Mouse (Mus musculus): ENCODE results near the gene Smyd5. TPM values are rescaled to one million over a fixed set of nuclear protein-coding genes. Genes with fewer than 3 reads are reported as not detected.
"Not testable (repeated sequence)": the region's sequence is repeated elsewhere in the genome, so short reads cannot be mapped to it uniquely, and the experiment has no call there.

The Smyd5 gene
- total RNA-seq, 2 experiments from 2014 or later, result 65.9 to 67.5 TPM

DNA sequence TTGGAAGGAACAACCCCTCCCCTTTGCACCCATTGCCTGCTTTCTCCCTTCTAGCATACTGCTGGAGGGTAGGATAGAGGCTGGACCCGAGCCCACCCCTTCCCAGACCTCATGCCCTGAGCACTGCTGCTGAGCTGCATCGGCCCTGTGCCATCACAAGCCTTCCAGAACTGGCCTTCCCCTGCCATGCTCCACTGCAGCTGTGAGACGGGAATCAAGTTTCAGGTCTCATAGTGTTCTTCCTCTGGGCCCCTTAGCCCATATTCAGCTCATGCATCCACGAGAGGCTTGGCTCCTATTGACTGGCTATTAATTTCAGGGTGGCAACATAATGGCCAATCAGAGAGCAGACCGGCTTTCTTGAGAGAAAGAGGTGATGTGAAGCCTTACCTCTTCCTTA is 13.5 kb downstream of the Smyd5 start:
- no peak for DNase-seq
- intact Hi-C loops (cut with DNase I), result no loop called here

DNA sequence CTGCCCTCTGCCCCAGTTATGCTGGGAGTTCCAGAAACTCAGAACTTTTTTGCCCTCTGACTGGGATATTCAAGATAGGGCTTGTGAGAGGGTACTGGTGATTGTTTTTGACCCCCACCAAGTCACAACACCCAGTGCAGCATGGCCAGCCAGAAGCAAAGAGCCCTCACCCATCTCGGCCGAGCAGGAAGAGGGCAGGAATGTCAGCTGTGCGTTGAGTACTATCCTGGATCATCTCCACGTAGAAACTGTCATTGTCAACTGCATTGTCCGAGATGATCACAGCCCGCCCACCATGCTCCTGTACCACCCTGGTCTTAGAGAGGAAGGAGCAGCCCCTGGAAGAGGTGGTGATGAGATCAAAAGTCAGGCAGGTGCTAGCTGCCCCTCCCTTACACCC is 15.6 kb downstream of the Smyd5 start:
- DNase-seq, result no peak
- intact Hi-C loops (cut with DNase I), result no loop called here

DNA sequence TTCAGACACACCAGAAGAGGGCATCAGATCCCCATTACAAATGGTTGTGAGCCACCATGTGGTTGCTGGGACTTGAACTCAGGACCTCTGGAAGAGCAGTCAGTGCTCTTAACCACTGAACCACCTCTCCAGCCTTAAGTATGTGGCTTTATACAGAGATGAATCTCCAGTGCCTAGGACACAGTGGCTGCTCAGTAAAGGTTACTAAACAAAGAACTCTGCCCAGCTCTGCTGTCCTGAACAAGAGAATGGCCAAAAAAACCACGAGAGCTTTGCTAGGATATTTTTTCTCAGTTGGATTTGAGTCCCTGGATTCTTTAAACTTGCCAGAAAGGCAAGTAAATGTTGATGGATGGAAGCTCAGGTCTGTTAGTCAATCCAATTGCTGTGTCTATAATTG is 18.4 kb downstream of the Smyd5 start:
- DNase-seq; intact Hi-C loops (cut with DNase I): not testable (repeated sequence)

DNA sequence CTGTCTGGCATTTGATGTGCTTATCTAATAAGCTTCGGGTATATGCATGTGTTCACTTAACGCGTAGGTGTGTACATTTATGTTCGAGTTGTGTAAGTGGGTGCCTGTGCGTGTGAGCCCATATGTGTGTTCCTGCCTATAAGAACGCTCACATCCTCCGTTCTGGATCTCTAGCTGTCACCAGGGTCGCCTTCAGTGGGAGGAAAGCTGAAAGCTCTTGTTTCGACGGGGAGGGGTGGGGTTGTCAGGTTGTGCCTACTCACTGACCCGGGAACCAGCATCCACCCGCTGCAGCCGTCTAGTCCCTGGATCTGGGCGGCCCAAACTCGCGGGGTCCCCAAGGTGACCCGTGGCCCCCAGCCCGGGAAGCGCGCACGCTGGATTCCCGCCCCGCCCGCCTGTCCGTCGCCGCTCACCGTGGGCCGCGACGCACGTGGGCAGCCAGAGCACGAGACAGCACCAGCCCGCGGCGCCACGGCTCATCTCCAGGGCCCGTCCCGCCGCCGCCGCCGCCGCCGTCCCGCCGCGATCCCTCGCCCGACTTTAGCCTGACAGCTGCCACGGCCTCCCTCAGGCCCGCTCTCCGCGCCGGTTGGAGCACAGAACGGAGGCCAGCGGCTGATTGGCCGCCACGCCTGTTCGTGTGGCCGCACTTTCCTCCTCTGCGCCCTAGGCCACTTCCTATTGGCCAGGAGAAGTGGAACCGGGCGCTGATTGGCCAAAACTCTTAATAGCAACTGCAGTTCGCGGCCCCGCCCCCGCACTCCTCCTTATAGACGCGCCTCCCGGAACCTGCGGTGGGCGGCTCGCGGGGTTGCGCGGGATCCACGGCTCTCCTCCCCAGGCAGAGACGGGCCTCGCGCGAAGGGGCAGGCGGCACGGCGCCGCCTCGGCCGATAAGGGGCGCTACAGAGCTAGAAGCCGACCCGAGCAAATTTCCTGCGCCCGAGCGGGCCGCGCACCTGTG is 19.2 kb downstream of the Smyd5 start, which contains the start of gene Cct7:
Cct7 (plus strand) TSS at position 818 of the 967 bp plus-strand sequence.
- peak; percentile 99 for DNase-seq
- intact Hi-C loops (cut with DNase I), result no loop called here

DNA sequence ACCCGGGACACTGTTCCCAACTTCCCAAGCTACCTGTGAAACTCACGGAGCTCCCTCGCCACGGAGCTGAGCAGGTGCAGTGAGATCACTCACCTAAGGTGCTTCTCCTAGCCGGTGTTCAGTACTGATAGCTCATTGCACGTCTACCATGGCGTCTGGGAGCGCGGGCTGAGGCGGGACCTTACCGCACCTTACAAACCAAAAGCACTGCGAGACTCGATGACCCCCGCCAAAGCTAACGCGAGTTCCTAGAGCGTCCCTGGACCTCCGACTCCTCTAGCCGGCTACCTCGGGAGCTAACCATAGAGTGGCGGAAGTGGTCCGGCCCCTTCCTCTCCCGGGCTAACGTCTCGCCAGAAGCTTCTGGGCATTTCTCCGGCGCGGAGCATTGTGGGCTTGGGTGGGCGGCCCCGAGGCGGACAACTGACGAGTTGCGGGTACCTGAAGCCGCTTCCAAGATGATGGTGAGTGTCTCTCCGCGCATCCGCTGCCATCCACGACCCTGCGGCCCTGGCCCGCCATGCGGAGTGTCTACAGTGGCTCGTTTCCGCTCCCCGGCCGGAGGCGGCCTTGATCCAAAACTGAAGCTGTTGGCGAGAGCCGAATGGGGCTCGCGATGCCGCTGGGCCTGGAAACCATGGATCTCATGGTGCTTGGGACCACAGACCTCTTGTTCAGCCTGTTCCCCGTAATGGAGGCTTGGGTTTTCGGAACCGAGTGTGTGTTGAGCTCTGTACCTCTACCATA is 20.0 kb downstream of the Smyd5 start, which contains the start of gene Pradc1:
Pradc1 (minus strand) TSS at position 307 of the 747 bp plus-strand sequence.
- intact Hi-C loops (cut with DNase I), result no loop called here
- DNase-seq, result peak; percentile 99

DNA sequence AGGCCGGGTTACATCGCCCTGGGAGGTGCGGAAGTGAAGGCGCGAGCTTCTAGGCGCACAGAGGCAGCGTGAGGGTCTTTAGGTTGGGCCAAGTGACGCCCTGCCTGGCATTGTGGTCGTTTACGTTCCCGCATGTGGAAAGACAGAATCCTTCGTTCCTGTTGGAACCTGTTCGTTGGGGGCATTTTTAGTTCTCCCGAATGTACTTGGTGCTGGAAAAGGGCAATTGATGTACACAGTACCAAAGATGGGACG is 20.5 kb downstream of the Smyd5 start:
- DNase-seq, result no peak
- intact Hi-C loops (cut with DNase I), result no loop called here

DNA sequence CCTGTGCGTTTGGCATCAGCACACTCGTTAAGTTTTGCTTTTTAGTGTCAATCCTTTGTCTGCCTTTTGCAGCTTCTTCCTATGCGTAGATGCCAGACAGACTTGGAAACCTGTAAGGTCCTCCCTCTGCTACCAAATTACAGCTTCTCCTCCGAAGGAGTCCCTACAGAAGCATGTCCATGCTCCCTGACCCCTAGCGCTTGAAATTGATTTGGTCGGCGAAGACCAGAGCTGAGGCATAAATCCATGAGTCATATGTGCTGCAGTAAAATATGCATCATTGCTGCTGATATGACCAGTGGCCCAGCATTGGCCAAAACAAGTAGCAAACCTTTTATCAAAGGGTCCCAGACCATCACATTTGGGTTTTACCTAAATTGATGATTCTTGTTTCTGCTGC is 21.0 kb downstream of the Smyd5 start:
- no peak for DNase-seq
- intact Hi-C loops (cut with DNase I), result no loop called here

DNA sequence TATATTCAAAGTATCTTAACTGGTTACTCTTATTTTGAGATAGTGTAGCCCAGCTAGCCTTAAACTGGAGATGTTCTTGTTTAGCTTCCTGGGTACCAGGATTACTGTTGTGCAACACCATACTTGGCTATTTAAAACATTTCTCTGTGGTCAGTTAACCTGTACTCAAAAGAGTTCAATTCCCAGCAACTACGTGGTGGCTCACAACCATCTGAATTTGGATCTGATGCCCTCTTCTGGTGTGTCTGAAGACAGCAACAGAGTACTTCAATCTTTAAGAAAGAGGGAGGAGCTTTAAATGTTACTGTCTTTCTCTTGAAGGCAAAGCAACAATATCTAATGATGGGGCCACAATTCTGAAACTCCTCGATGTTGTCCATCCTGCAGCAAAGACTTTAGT is 27.8 kb downstream of the Smyd5 start:
- intact Hi-C loops (cut with DNase I), result no loop called here

DNA sequence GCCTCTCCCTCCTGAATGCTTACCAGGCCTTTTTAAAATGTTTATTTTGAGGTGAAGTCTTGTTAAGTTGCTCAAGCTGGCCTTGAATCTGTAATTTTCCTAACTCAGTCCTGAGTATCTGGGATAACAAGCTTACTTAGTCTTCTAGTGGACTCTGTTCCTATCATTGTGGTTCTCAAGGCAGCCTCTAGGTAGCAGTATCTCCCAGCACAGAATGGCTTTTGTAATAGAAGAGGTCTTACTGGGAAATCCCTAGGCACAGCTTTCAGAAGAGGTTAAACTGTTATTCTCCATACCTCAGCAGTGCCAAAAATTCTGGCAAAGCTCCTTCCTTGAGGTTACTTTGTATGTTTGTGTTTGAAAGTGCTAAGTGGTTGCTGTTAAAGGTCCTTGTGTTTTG is 33.6 kb downstream of the Smyd5 start:
- intact Hi-C loops (cut with DNase I), result no loop called here
- DNase-seq, result no peak

More for the DNA sequence above, 27.8 kb downstream of the Smyd5 start:
- DNase-seq, result no peak

DNA sequence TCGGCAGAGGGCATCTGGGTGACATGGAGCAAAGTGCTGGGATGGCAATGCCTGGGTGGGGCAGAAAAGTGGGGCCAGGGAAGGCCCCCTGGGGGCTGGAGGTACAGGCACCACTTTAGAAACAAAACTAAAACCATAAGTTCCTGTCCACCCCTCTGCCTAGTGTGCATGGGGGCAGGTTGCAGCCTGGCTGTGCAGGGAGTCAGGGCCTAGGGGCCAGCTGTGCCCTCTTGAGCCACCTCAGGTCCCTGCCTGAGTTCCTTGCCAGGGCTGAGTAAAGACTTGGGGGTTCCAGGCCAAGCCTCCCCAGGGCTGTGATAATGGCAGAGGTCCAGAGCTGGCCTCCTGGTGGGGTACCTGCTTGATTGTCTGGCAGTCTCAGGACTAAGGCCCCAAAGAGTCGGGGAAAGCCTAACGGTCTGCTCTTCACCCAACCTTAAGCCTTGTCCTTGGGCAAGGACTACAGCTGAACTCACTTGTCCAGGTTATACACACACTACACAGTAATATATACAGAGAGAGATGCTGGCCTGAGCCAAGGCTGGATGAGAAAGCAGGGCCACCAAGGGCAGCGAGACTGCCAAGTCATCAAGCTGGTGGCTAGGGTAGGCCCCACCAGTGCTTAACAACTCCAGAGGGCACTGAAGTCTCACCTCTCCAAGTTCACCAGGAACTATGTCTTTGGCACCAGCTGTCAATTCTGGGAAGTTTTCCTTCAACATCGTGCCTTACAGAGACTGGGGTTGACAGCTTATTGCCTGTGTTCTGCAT is 38.1 kb downstream of the Smyd5 start:
- intact Hi-C loops (cut with DNase I), result no loop called here
- DNase-seq, result no peak

DNA sequence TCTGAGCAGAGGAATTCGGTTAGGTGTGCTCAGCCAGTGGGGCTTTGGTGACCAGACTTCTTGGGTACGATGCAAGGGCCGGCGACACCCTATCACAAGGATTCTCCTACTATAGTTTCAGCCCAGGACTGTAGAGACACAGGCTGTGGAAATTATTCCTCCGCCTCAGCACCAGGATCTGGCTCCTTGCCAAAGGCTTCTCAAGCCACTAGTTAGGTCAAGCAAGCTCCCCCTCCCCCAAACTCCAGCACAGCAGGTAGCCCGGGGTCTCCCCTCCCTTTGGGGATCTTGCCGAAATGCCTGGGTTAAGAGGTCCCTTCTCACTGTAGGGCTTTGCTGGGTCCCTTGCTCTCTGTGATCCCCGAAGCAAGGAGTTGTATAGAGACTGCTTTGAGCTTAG is 40.2 kb downstream of the Smyd5 start:
- intact Hi-C loops (cut with DNase I), result no loop called here
- no peak for DNase-seq

DNA sequence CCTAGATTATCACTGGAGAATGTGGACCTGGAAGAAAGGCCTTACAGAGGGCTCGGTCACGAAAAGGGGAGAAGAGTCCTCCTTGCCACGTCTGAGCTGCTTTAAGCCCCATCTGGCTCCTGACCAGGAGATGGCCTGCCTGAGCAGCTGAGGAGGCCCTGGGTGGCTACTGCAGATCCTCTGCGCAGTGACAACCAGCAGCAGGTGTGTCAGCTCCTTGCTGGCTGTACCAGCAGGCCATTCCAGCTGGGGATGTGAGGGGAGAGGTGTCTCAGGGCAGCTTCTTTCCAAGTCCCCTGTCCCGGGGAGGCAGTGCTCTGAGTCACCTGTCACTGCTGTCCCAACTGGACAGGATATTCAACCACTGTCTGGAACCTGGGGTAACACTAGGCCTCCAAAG is 40.8 kb downstream of the Smyd5 start:
- intact Hi-C loops (cut with DNase I), result no loop called here

DNA sequence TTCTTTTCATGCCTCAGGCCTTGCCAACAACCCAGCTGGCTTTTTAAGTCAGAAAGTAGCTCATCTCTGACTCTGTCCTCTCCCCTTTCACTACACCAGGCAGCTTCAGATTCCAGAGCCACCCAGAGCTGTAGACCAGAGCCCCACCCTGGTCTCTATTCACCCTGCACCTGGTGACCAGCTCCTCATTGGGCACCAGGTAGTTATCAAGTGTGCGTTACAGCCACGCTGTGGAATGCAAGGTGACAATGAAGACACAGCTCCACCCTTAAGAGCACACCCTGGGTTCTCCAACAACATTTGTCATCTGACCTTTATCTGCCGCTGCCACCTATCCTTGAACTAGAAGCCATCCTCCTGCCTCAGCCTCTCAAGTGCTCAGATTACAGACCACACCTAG is 43.8 kb downstream of the Smyd5 start:
- intact Hi-C loops (cut with DNase I), result no loop called here
- DNase-seq, result no peak

More for the DNA sequence above, 40.8 kb downstream of the Smyd5 start:
- DNase-seq, result no peak

DNA sequence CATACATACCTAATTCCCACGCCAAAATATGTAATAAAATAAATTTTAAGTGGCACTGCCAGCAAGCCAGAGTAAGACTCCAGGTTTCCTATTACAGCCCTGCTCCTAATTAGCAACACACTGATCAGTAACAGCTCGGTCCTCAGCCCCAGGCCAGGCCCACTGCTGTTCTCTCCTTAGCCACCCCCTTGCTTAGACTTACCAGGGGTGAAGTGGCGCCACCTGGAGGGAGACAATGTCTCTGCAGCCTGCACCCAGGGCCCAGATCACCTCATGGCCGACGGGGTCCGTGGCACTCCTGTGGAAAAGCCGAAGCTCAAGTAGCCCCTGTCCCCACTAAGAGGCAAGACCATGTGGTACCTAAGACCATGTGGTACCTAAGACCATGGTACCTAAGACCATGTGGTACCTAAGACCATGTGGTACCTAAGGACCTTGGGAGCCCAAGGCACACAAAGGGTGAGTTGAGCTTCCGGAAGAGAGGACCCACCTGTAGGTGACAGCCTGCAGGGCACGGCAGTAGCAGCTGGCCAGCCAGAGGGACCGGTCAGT is 45.7 kb downstream of the Smyd5 start:
- intact Hi-C loops (cut with DNase I), result no loop called here
- no peak for DNase-seq

DNA sequence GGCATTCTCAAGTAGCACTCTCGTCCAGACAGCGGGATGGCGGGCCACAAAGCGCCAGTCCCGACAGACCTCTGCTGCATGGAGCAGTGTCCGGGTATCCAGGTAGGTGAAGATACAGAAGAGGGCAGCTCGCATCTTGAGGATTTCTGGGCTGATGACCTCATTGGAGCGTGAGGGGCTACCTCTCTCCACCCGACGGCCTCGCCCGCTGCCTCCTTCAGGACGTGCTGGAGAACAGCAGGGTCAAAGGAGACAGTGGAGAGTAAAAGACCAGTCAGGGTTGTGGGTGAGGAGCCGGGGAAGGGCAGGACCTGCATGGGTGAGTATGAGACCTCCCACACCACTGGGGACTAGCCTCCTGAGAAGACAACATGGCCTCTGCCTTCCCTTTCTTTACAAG is 46.6 kb downstream of the Smyd5 start:
- intact Hi-C loops (cut with DNase I), result no loop called here
- no peak for DNase-seq

DNA sequence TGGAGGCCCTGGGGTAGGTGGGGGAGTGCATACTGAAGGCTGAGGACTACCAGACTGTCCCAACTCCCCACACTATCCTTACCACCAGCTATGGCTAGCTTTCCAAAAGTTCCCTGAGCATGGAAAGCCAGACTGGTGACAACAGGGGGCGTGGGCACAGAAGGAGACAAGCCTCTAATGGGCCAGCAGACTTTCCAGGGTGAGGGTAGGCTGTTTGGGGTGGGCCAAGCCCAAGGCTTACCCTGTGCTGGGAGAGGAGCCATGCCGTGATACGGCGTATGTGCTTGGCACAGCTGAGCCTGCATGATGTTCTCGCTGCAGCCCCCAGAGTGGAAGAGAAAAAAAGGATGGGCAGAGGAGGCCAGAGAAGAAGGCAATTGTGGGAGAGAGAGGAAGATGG is 48.2 kb downstream of the Smyd5 start:
- DNase-seq, result peak; percentile 65
- intact Hi-C loops (cut with DNase I), result no loop called here

DNA sequence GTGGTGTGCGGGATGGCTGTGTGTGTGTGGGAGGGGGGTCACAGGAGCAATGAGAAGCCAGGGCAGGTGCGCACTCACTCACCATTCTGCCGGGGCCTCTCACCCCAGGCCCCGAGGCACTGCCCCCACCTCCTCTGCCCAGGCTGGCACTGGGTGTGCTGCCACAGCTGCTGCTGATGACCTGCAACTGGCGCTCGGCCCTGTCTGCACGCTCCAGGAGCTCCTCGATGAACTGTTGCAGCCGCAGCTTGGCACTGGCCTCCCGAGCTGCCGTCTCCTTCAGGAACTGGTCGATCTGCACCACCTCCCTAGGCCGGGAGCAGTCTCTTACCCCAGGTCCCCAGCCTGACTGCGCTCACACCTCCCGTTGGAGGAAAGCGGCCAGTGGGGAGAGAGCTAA is 48.9 kb downstream of the Smyd5 start:
- intact Hi-C loops (cut with DNase I), result no loop called here

DNA sequence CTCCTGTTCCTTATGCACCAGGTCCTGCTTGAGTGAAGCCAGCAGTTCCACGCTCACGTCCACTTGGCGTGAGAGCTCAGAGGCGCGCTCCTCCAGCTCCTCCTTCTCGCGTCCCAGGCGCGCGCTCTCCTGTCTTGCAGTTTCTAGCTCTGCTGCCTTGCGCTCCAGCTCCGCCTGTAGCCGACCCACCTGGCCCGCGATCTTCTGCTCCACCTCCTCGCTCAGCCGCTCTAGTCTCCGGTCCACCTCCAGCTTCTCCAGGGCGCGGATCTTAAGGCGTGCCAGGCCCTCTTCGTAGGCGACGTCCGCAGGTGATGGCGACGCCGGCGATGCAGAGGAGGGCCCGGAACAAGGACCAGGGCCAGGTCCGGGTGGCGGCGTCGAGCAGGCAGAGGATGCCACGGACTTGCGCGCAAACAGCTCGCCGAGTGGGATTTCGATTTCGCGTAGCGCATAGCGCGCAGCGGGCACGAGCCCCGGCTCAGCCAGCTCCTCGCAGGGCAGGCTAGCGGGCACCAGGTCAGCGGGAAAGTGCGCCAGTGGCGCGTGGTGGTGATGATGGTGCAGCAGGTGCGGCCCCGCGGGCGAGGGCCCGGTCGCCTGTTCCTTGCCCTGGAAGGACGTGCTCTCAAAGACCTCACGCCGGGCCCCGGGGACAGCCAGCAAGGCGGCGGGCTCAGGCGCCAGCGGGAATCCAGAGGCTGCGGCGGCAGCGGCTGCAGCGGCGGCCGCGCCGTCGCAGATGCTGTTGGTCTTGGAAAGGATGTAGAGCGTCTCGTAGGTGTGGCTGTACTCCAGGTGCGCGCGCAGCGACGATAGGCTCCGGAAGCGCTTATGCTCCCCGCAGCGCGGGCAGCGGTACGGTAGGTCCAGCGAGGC is 52.3 kb downstream of the Smyd5 start:
- no peak for DNase-seq
- intact Hi-C loops (cut with DNase I), result no loop called here

More for the DNA sequence above, 48.9 kb downstream of the Smyd5 start:
- DNase-seq, result peak; percentile 81

DNA sequence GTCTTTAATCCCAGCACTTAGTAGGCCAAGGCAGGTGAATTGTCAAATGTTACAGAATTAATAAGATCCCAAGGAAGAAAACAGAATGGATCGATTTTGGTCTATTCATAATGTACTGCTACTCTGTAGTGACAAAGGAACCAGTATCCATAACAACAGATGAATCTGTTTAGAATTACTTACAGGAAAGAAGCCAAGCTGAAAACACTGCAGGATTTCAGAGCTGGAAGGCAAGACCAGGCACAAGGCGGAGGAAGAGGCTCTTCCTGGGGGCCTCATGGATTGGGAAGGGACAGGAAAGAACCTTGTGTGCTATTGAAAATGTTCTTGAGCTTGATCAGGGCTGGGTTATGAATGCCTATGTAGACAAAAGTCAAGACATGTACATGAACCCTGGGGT is 53.9 kb downstream of the Smyd5 start:
- intact Hi-C loops (cut with DNase I), result no loop called here
- no peak for DNase-seq

DNA sequence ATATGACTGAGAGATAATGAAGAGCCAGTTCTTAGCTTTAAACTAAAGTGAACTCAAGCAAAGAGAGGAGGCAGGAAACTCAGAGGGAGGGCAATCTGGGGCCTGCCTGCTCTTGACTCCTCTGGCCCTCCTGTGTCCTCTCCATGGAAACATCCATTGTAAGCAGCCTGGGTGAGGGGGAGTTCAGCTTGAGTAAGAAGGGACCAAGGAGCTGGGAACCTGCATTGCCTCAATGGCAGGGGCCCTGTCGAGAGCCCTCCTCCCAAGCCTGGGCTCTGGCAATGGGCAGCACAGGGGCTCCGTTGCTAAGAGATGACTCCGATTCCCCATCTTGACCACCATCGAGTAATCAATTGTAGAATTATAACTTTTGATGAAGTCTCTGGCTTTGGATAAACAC is 56.7 kb downstream of the Smyd5 start:
- intact Hi-C loops (cut with DNase I), result no loop called here
- no peak for DNase-seq

Measured in left cerebral cortex, postnatal 4 days (tissue).